In genomic region chr1:72716926-72717325, GRCm38 (mm10) we compare ENCODE assay signal across 9 mouse cellular contexts. TPM values are rescaled to one million over a fixed set of nuclear protein-coding genes. Genes with fewer than 3 reads are reported as not detected.
DNase-seq lines count a peak whose midpoint lies in the region; ATAC-seq lines count a peak whose summit lies in the region.
"Had no signal": no experiment of that assay in that cellular context is flagged by ENCODE, and none has a peak within 500 bp of the region (broad histone marks: within the 10 kb centered on the region; RNA-seq: fewer than 3 reads in every experiment).

No protein-coding gene starts in this region.

- peaks cover 13% of the 10 kb centered on the region; the same call in 1 of the 2 replicates for H3K36me3 ChIP-seq in lung, embryonic 16.5 days (ENCODE audit: control insufficient read depth, insufficient read depth, low read length)

- peak; percentile 90 for DNase-seq in ES-CJ7 (ENCODE audit: low read depth, low spot score)
- DNase-seq in adrenal gland, adult 2 months: peak; percentile 54
- DNase-seq in embryo, embryonic 10.5 days (ENCODE audit: low spot score): peak; percentile 85
- DNase-seq in layer of hippocampus, adult 8-10 months (ENCODE audit: low spot score in 2 of 2): peak; percentile 30 to 67
- peak; percentile 89 for DNase-seq in right cerebral cortex, postnatal 14 days
- DNase-seq in yolk sac, embryonic 10.5 days (ENCODE audit: low spot score): peak; percentile 55

- no peak overlapping the region for H3K4me3 ChIP-seq in lung, embryonic 16.5 days (ENCODE audit: low read length)
- H3K4me3 ChIP-seq: limb, embryonic 13.5 days had no signal

- H3K27ac ChIP-seq in lung, embryonic 16.5 days (ENCODE audit: low read length): no peak overlapping the region

- WGBS in lung, embryonic 16.5 days: 9% methylated on average over 5 of the region's 5 CpGs

- H3K9ac ChIP-seq in lung, embryonic 16.5 days (ENCODE audit: low read length): no peak overlapping the region
- H3K9ac ChIP-seq: limb, embryonic 13.5 days had no signal

- H3K9me3 ChIP-seq in lung, embryonic 16.5 days (ENCODE audit: control insufficient read depth, low read length): no peaks in the 10 kb centered on the region
- H3K9me3 ChIP-seq: limb, embryonic 13.5 days had no signal

- no peaks in the 10 kb centered on the region for H3K27me3 ChIP-seq in lung, embryonic 16.5 days (ENCODE audit: control insufficient read depth, insufficient read depth, low read depth, low read length)
- H3K27me3 ChIP-seq: limb, embryonic 13.5 days had no signal

- H3K4me1 ChIP-seq in lung, embryonic 16.5 days (replicated peaks; ENCODE audit: control insufficient read depth, insufficient read depth, low read length): peaks cover 12% of the 10 kb centered on the region

- peak; percentile 68 for ATAC-seq in granulocyte monocyte progenitor cell, adult 5-6 weeks (replicated peaks; ENCODE audit: poor library complexity, severe bottlenecking)
- ATAC-seq in lung, embryonic 16.5 days (ENCODE audit: low read depth): 0 out of 2 replicates have a peak, but pooled peaks have one; percentile 36

- H3K4me2 ChIP-seq in lung, embryonic 16.5 days (ENCODE audit: low read depth, low read length): no peak overlapping the region
- H3K4me2 ChIP-seq: limb, embryonic 13.5 days had no signal

RNA-seq across cellular contexts. Expression of gene Rpl37a, which starts 5.8 kb away (rescaled TPM):
- total RNA-seq in adrenal gland, adult 2 months (2021): 1,000 to 10,000 TPM in 1 of 2 experiments, 100 to 1,000 TPM in 1; 836 to 1,053 TPM
- polyA plus RNA-seq in adrenal gland, adult 2 months (2012; rRNA removed): 128 and 138 TPM in 2 replicates
- total RNA-seq in granulocyte monocyte progenitor cell, adult 5-6 weeks (2014; fragmentation: Nextera tagmentation): 2,326 and 2,389 TPM in 2 replicates
- 479 and 580 TPM in 2 replicates for total RNA-seq in granulocyte monocyte progenitor cell, adult 5-6 weeks (2017)
- total RNA-seq in layer of hippocampus, adult 8-10 months (2022): 100 to 1,000 TPM; 603 to 734 (median 658) TPM
- polyA plus RNA-seq in lung, embryonic 16.5 days (2015; fragmentation: Nextera tagmentation; extraction: Ambion mirVana): 1,850 and 1,937 TPM in 2 replicates

RNA-seq across cellular contexts. Expression of gene Ankar, which starts 16.5 kb away (rescaled TPM):
- not detected for total RNA-seq in adrenal gland, adult 2 months (2021)
- polyA plus RNA-seq in adrenal gland, adult 2 months (2012; rRNA removed): not detected in 2 replicates
- total RNA-seq in granulocyte monocyte progenitor cell, adult 5-6 weeks (2014; fragmentation: Nextera tagmentation): not detected in 2 replicates
- not detected in 2 replicates for total RNA-seq in granulocyte monocyte progenitor cell, adult 5-6 weeks (2017)
- not detected for total RNA-seq in layer of hippocampus, adult 8-10 months (2022)
- polyA plus RNA-seq in lung, embryonic 16.5 days (2015; fragmentation: Nextera tagmentation; extraction: Ambion mirVana): not detected in 2 replicates
- polyA plus RNA-seq: limb, embryonic 13.5 days had no signal
